Mouse (Mus musculus) adrenal gland, adult (tissue): ENCODE results near the gene Klhl29.

ENCODE experiments used
- DNase-seq, 2 experiments: peaks; one replicate each; pipeline ENCODE4 v3.0.0; 2022 to 2023; ENCODE audit warnings: low spot score in 1 of 2; ENCODE audit not compliant: inconsistent age in 2 of 2

The Klhl29 gene

GRCm38 (mm10) chr12:5191206-5191605, 184.3 kb downstream of the Klhl29 start:
- no peak for DNase-seq

- DNase-seq, result no peak
These were observed 185.9 kb downstream of the Klhl29 start for GRCm38 (mm10) chr12:5189446-5190150.

- no peak for DNase-seq
These were observed 186.6 kb downstream of the Klhl29 start for GRCm38 (mm10) chr12:5188899-5189298.

DNA sequence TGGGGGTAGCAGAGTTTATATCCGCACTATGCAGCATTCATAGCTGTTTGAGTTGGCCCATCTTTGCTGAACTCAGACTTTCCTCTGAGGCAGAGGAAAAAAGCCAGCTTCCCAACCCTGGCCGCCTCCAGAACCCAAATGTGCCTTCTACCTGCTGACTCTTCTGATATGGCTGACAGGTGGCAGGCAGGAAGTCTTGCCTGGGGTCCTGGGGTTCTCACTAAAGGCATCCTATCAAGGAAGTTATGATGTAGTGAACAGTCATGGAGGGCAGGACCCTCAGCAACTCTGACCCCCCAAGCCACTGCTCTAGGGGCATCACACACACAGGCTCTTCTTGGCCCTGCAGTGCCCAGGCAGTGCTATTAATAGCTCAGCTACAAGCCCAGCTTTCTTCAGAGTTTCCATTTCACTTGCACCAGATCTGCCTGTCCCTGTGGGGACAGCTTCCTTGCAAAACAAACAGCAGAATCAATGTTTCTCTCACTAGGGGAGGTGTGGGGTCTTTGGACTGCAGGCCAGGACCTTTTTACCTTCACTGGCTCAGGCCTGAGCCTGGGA, 187.6 kb downstream of the Klhl29 start:
- DNase-seq, result peak in 1 of 2 experiments; percentile 76

DNA sequence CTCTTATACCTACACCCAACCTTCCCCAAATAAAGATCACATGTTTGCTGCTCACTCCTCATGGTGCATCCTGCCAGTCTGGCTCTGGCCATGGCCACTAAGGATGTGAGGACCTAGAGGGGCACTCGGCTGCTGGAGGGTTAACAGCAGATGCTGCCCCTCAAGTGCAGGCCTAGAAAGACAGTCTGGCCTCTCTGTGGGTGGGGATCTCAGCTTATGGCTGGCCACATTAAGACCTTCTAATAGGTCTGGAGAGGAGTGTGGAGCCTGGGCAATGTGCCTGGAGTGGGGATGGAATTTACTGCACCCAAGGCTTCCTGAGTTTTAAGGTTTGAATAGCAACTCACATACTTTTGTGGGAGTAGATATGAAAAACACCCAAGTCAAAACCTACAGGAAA, 188.8 kb downstream of the Klhl29 start:
- DNase-seq, result no peak

DNA sequence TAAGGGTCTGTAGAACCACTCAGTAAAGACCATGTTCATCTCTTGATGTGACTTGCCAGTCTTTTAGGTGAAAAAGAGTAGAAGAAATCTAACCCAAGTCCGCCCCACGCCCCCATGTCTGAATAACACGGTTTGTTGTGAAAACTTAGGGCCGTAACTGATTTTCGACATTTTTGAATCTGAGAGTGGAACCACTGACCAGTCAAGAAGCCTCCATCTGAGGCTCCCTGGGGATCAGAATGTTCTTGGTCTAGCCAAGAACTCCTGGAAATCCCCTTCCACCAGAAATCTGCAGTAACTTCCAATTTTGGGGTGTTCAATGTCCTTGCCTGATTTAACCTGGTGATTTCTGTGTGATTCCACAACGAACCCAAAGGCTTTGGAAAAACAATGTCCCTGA, 189.9 kb downstream of the Klhl29 start:
- DNase-seq, result no peak

DNA sequence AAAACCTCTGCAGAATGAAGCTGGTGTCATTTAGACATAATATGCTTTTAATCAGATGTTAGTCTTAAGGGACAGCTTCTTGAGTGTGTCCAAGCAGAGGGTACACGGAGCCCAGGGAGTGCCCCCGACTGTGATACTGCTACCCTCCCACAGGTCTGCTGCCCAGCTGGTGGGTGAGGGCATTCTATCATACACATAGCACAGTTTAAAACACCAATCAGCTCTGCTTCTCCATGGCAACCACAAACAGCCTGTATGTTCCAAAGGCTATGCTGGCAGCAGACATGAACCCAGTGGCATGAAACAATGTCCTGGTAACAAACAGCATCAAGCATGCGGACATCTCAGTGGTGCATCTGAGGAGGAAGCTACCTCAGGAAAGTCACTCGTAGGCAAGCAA, 192.9 kb downstream of the Klhl29 start:
- no peak for DNase-seq

DNA sequence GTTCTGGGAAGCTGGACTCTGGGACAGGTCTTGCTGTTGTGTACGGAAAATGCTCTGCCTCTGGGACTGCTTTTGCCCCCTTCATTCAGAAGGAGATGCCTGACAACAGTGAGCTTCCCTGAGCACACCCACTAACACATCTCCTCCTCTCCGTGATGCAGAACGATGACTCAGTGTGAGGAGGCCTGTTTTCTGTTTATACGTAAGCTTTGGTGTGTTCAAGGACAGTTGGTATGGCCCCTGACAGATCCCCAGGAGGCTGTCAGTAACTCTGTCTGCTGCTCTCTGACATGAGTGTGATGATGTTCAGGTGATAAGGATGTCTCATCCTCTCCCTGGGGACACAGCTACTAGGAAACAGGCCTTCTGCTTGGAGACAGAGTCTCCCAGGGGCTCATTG, 193.3 kb downstream of the Klhl29 start:
- peak; percentile 69 to 85 for DNase-seq

- peak; percentile 91 to 95 for DNase-seq
These were observed 198.7 kb downstream of the Klhl29 start for GRCm38 (mm10) chr12:5176716-5177341.

DNA sequence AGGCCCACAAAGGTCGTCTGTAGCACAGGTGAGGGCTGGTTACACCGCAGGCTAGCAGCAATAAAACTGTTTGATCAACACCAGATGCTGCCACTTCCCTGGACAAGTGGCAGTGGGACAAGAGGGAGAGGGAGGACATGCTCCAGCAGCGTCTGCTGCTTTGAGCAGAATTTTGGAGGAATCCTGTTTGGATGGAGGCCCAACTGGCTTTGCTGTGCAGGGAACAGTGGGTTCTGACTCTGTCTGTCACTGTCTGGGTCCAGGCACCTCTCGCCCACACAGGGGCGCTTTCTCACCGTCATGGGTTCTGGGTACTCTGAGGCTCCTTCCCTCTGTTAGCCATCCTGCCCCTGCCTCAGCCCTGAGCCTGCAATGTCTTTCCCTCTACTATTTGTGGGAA, 209.3 kb downstream of the Klhl29 start:
- DNase-seq, result peak; percentile 59 to 62

DNA sequence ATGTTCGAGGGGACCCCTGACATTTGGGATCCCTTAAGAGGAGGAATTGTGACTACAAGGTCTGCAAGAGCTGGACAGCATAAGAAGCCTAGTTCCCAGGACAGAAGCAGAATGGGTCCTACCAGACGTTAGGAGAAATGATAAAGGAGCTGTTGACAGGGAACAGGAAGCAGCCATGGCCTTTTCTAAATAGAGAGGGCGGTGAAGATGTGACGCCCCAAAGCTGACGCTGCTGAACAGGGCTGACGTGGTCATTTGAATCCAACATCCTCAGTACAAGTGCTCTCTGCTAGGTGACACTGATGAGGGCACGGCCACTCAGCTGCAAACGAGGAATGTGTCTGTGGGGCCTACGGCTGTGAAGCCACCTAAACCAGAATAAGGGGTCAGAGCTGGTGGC, 210.1 kb downstream of the Klhl29 start:
- no peak for DNase-seq

DNA sequence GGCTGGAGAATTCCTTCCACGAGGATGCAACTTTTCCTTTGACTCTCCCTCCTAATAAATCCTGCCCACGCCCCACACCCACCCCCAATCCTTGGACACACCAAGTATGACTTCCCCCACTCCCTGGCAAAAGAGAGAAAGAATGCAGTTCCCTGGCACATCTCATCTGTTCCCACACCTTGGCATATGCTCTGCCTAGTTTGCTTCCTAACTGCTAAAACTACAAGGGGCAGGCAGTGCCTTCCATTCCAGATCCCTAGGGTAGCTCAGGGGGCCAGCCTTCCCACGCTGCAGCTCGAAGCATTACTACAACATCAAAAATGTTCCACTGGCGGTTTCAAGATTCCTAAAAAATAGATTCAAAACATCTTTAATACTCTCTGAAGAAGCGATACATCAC, 212.8 kb downstream of the Klhl29 start:
- no peak for DNase-seq

- peak in 1 of 2 experiments; percentile 73 for DNase-seq
These were observed 213.9 kb downstream of the Klhl29 start for GRCm38 (mm10) chr12:5161631-5162030.

DNA sequence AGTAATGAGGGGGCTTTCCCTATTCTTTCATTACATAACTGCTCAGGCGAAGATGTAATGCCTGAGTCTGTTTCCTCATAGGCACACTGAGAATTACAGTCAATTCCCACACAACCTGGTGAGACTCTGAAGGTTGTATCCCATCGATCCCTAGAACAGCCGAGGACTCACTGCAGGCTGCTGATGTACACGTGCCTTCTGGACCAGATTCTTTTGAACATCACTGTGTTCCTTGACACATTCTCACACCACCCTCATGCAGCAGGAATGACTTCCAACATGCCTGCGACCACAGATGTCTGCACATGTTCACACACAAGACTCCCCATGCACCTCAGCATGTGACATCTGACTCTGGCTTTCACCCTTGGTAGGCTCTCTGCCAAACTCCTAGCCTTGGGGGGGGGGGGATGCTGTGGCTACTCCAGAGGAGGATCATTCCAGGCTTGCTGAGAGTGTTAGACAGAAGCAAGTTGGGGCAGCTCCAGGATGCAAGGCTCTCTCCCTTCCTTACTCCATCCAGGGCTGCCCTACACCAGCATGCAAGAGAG, 217.5 kb downstream of the Klhl29 start:
- DNase-seq, result no peak

GRCm38 (mm10) chr12:5157021-5157681, 218.3 kb downstream of the Klhl29 start:
- no peak for DNase-seq

DNA sequence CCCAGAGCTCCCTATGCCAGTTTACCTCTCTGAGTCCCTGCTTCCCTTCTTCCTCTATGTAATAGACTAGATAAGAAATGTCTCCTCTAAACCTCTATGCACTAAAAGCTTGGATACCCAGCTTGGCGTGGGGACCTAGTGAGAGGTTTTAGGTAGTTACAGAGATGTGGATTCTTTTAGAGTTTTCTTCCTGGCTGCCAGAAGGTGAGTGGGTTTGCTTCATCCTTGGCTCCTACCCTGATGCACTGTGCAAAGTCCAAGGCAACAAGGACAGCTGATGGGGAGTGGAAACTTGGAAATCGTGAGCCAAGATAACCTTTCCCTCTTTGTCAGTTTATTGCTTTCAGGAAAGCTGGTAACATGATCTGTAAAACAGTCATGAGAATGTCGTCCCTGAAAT, 220.3 kb downstream of the Klhl29 start:
- no peak for DNase-seq

GRCm38 (mm10) chr12:5151859-5152258, 223.6 kb downstream of the Klhl29 start:
- DNase-seq, result no peak

- peak; percentile 67 to 92 for DNase-seq
These were observed 228.0 kb downstream of the Klhl29 start for GRCm38 (mm10) chr12:5147346-5148035.

DNA sequence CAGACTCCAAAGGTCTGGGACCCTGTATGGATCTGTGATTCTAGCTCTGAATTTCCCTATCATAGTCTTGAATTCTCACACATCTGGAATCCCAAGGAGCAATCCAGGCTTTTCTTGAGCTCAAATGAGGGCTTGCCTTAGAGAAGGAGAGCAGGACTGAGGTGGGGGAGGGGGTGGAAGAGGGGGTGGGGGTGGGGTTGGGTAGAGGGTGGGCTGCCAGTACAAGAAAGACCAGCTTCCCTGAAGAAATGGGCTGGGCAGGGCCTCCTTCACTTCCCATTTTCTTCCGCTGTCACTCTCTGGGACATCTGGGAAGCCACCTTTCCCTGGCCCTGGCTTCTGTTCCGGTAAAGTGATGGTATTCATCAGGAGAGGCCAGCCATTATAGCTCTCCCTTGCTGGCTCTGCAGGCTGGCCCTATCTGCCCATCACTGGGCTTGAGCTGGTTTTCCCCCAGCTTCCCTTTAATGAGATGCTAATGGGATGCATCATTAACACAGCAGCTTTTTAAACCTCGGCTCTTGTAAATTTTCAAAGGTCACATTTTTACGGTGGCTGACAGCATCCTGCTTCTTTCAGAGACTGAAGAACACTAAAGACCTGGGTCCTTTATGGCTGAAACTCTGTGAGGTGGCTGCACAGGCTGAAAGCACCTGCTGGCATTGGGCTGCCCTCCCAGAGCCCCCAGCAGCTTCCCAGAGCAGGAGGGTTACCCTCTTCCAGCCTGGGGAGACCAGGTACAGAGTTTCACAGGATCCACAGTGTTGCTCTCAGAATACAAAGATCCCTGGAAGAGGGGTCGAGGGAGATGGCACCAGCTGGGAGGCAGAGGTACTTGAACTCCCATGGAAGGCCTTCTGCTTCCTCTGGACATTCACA, 231.3 kb downstream of the Klhl29 start:
- DNase-seq, result no peak

DNA sequence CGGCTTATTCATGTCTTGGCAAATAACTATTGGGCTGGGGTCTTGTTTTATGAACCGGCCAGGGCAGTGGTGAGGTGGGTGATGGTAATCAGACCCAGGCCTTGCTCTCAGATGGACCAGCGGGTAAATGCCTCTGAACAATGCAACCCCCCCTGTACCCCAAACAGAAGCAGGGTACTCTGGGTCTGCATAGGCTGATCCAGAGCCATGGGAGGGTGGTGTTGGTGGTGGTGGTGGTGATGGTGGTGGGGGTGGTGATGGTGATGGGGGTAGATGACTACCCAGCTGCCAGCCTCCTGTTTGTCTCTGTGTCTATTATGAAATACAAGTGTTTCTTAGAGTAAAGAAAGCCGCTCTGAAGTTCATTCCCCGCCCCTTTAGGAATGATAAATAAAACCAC, 232.3 kb downstream of the Klhl29 start:
- DNase-seq, result no peak
